Mouse (Mus musculus) natural killer cell, adult 2 months (primary cell): Measurements from ENCODE around the gene Aldh1a1.

Experiments
- DNase-seq, 2 experiments: peaks; one replicate each; pipeline ENCODE4 v3.0.0; 2022; ENCODE audit warnings: low spot score in 2 of 2

Aldh1a1 gene

DNA sequence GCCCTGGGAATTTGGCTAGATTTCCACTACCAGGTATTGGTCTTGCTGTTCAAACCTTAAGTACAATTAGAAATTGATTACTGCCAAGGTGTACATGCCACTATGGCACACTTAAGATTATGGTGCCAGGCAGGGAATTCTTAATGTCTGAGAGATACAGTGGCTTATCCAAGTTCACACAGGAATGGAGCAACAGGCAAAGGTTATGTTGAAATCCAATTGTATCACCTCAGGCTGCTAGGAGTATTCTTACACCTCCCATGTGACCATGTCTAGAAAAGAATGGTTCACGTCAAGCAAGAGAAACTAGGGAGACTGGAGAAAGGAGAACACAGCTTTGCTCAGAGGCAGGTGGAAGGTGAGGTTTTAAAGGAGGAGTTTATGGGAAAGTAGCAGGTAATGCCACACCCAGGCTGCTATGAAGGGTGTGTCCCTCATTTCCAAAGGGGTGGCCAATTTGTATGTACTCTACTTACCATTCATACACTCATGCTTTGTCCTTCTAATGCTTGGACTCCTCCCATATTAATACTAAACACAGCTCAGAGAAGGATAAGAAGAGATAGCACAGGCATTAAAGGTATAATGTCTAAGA lies 160.7 kb downstream of the Aldh1a1 start:
- no peak for DNase-seq

DNA sequence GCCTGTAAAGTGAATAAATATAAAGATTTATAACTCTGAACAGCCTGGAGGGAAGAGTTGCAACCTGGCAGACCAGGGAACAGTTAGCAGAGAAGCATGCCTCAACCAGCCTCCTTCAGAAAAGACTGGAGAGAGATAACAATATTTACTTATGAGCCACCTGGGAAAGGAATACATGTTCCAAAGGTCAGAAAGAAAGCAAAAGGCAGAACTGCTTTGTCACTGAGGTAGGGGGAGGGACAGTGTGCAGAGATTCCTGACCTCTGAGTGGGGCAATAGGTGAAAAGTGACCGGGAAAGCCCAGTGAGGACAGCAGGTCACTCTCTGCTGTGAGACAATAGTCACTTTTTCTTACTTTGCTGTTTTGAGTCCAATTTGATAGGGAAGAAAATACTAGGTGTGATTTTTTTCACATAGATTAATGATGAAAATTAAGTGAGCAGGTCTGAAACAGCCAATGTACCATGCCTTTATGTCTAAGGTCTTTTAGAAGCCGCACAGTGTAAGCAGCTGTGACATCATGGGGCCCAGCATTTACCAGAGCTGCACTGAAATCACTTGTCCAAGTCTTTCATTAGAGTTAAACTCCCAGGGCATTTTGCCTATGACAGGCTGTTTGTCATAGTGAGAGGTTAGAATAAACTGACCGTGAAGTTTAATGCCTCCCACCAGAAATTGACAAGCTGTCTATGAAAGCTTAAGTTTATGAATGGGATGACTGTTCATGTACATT lies 161.8 kb downstream of the Aldh1a1 start:
- DNase-seq, result no peak

DNA sequence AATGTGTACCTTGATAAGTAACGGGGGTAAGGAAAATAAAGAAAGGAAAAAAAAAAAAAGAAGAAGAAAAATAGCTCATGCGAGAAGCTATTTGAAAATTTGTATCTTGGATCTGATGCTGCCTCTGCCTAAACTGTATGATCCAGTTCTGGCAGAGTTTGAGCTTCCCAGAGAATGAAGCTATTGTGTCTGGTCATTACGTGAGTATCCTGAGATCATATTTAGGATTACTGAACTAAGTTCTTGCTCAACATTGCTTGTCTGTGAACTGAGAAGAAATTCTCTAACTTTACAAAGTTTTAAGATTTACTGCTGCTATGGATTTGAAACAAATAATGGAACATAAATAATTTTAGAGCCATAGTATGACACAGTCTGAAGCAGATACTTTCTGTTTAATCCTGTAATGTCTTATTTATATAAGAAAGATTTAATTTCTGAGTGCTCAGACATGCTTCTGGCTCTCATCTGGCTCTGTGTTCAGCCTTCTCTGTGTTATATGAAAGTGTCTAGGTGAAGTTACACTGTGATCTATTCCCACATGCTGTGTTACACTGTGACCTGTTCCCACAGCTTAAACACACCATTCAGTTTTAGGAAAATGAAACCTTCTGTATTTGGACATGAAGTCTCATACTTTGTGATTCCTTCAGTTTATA lies 185.3 kb downstream of the Aldh1a1 start:
- DNase-seq, result no peak
